Mouse (Mus musculus) subcutaneous adipose tissue, adult 2 months (tissue): ENCODE results near the gene Pin1. TPM values are rescaled to one million over a fixed set of nuclear protein-coding genes. Genes with fewer than 3 reads are reported as not detected.

Experiments used
- polyA plus RNA-seq: library from polyadenylated mRNA; depleted of rRNA; stranded (reverse); fragments of >200 nt; gene quantifications from 2 replicates; pipeline ENCODE4 v1.2.3, GENCODE M21; 2012; ENCODE audit warnings: low replicate concordance; rRNA removed

Gene Pin1
- 20.4 and 23.5 TPM in 2 replicates for polyA plus RNA-seq

DNA sequence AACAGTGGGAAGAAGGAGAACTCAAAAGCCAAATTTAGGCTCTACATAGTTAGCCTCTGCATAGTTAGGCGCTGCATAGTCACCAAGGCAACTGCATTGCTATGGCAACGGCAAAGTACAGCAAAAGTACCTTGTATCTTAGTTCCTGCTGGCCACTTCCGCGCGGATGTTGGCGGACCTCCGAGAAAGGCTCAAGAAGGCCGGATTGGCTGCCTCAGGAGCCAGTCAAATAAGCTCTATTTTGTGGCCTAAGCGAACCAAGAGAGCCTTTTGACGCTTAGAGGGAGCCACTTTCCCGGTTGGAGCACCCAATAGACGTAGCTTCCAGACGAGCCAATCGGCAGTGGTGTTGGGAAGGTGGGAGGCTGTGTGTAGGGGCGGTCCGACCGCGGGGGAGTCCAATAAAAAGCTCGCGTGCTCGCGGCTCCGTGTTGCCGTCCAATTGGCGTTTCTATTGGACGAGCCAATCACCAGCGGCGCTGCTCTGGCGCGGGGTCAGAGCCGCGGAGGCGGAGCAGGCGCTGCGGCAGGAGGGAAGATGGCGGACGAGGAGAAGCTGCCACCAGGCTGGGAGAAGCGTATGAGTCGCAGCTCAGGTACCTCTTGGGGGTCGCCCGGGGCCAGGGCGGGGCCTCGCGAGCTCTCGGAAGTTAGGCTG is at the start of gene Pin1:
TSS of gene Pin1 (plus strand) at position 494 of the 658 bp plus-strand sequence.

DNA sequence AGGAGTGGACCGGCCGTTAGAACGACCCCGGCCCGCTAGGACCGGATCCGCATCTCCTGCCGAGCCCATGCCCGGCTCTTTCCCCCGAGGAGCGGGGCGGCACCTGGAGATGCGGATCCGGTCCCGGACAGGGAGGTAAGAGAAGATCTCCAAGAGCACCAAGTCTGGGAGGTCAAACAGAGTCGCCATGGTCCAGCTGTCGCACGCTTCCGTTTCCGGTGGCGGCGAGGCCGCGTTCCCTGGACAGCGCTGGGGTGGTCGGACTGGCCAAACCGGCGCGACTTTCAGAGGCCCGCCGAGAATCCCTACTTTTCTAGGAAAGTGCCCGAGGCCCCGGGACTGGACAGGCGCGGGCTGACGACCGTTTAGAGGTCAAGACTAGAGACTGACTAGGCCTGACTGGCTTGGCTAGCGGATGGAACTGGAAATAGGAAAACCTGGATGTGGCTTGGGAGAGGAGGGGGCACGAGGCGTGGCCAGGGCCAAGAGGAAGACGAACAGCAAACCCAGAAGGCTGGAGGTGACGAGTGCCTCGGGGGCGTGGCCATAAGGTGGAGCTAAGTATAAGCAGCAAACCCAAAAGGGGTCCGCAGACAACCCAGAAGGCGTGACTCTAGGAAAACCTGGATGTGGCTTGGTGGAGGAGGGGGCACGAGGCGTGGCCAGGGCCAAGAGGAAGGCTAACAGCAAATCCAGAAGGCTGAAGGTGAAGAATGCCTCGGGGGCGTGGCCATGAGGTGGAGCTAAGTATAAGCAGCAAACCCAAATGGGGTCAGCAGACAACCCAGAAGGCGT is 9.6 kb upstream of the Pin1 start, which contains the start of gene Ubl5:
TSS of gene Ubl5 (plus strand) at position 778 of the 795 bp plus-strand sequence.

DNA sequence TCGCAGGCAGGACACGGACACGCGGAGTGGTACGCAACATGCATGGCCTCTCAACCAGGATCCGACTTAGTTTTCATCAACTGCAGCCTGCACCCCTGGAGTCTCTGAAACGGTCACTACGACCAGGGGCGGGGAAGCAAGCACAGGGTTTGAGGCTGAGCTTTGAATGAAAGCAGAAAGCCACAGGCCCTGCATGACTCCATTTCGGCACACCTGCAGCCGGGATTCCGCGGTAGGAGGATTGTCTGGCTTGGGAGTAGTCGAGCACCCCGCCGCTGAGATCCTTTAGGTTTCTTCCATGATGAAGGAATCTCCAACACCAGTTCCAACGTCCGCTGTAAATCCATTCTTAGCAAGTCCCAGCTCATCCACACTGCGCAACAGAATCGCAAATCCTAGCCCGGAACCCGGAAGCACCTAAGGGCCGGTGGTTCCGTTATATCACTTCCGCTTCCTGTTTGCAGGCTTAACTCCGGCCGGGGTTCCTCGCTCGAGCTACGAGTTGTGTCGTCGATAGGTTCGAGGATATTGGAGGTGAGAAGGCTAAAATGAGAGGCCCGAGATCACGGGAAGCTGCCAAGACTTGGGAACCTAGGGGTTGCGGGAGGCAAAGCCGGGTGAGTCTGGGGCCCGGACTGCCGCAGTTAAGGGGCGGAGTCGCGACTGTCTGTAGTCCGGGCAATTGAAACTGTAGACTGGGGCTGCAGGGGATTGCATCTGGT is 7.4 kb upstream of the Pin1 start, which contains the start of gene Fbxl12:
TSS of gene Fbxl12 (minus strand) at position 408 of the 722 bp plus-strand sequence.

Other genes with a start within 250 kb of the Pin1 start
- 2.7 and 4.2 TPM in 2 replicates for gene Zfp26, start 191.9 kb upstream of the Pin1 start, polyA plus RNA-seq
- 6.2 and 8.7 TPM in 2 replicates for gene Zfp426, start 159.3 kb upstream of the Pin1 start, polyA plus RNA-seq
- 8.6 and 14.9 TPM in 2 replicates for gene Zfp266, start 130.7 kb upstream of the Pin1 start, polyA plus RNA-seq
- gene Zfp846, start 70.8 kb upstream of the Pin1 start, polyA plus RNA-seq = 3.9 and 4.2 TPM in 2 replicates
- 160 and 168 TPM in 2 replicates for gene Ubl5, start 9.2 kb upstream of the Pin1 start, polyA plus RNA-seq
- gene Fbxl12, start 7.3 kb upstream of the Pin1 start, polyA plus RNA-seq = 27.8 and 28.1 TPM in 2 replicates
- gene Olfm2, start 94.3 kb downstream of the Pin1 start, polyA plus RNA-seq = 10.2 and 13.3 TPM in 2 replicates
- 60.3 and 277 TPM in 2 replicates for gene Col5a3, start 163.0 kb downstream of the Pin1 start, polyA plus RNA-seq
- gene Rdh8, start 166.4 kb downstream of the Pin1 start, polyA plus RNA-seq = not detected in 2 replicates
- gene A230050P20Rik, start 216.5 kb downstream of the Pin1 start, polyA plus RNA-seq = 48.6 and 128 TPM in 2 replicates
- 4.5 and 5.8 TPM in 2 replicates for gene Angptl6, start 227.6 kb downstream of the Pin1 start, polyA plus RNA-seq
- 28.2 and 102 TPM in 2 replicates for gene Ppan, start 236.1 kb downstream of the Pin1 start, polyA plus RNA-seq
- 84.9 and 143 TPM in 2 replicates for gene Eif3g, start 246.5 kb downstream of the Pin1 start, polyA plus RNA-seq